In genomic region chr12:71796517-71796916, GRCm38 (mm10) we compare ENCODE assay signal across 9 mouse cellular contexts. TPM values are rescaled to one million over a fixed set of nuclear protein-coding genes. Genes with fewer than 3 reads are reported as not detected.
DNase-seq lines count a peak whose midpoint lies in the region; ATAC-seq and TF ChIP-seq lines count a peak whose summit lies in the region.
"Had no signal": no experiment of that assay in that cellular context is flagged by ENCODE, and none has a peak within 500 bp of the region (broad histone marks: within the 10 kb centered on the region; RNA-seq: fewer than 3 reads in every experiment).

No protein-coding gene starts in this region.

- no peak overlapping the region for H3K4me3 ChIP-seq in hindbrain, embryonic 15.5 days
- H3K4me3 ChIP-seq in hindbrain, postnatal 0 days (ENCODE audit: low read length) = no peak overlapping the region
- no peak overlapping the region for H3K4me3 ChIP-seq in kidney, embryonic 15.5 days (replicated peaks)
- H3K4me3 ChIP-seq: midbrain, embryonic 12.5 days had no signal

- no peak overlapping the region for H3K27ac ChIP-seq in hindbrain, embryonic 15.5 days (replicated peaks)
- H3K27ac ChIP-seq in hindbrain, postnatal 0 days = no peak overlapping the region
- H3K27ac ChIP-seq in kidney, embryonic 15.5 days = peak overlapping the region; percentile 55
- H3K27ac ChIP-seq: midbrain, embryonic 12.5 days had no signal

- ATAC-seq in hindbrain, embryonic 15.5 days (ENCODE audit: low FRiP score, low read depth) = no peak
- no peak for ATAC-seq in hindbrain, postnatal 0 days
- ATAC-seq in kidney, embryonic 15.5 days (replicated peaks; ENCODE audit: low FRiP score) = peak; percentile 54

- H3K4me2 ChIP-seq in hindbrain, embryonic 15.5 days = peak overlapping the region; percentile 26; the same call in 1 of the 2 replicates
- H3K4me2 ChIP-seq in hindbrain, postnatal 0 days (ENCODE audit: low read depth, low read length) = no peak overlapping the region
- H3K4me2 ChIP-seq in kidney, embryonic 15.5 days = peak overlapping the region; percentile 33
- H3K4me2 ChIP-seq: midbrain, embryonic 12.5 days had no signal

- no peaks in the 10 kb centered on the region for H3K27me3 ChIP-seq in hindbrain, embryonic 15.5 days
- no peaks in the 10 kb centered on the region for H3K27me3 ChIP-seq in hindbrain, postnatal 0 days (ENCODE audit: insufficient read depth, low read length)
- H3K27me3 ChIP-seq in kidney, embryonic 15.5 days = no peaks in the 10 kb centered on the region

- peaks cover 6% of the 10 kb centered on the region for H3K4me1 ChIP-seq in hindbrain, embryonic 15.5 days (replicated peaks)
- no peaks in the 10 kb centered on the region for H3K4me1 ChIP-seq in hindbrain, postnatal 0 days (ENCODE audit: insufficient read depth, low read length)
- H3K4me1 ChIP-seq in kidney, embryonic 15.5 days = peaks cover 37% of the 10 kb centered on the region

- no peaks in the 10 kb centered on the region for H3K9me3 ChIP-seq in hindbrain, embryonic 15.5 days
- no peaks in the 10 kb centered on the region for H3K9me3 ChIP-seq in hindbrain, postnatal 0 days (ENCODE audit: low read length)
- H3K9me3 ChIP-seq in kidney, embryonic 15.5 days (replicated peaks) = no peaks in the 10 kb centered on the region
- H3K9me3 ChIP-seq: midbrain, embryonic 12.5 days had no signal

- no peak for DNase-seq in hindbrain, postnatal 0 days (ENCODE audit: low spot score)
- DNase-seq in thymus, postnatal 4 days = peak; percentile 34
- DNase-seq in thymus, postnatal 0 days (ENCODE audit: low spot score) = no peak
- peak; percentile 19 for DNase-seq in telencephalon, adult 2 months (ENCODE audit: low read depth, low spot score)
- no peak for DNase-seq in gastrocnemius, postnatal 25 days
- DNase-seq in urinary bladder, postnatal 25 days (ENCODE audit: low spot score) = no peak

- WGBS in hindbrain, embryonic 15.5 days = 15% methylated on average over 7 of the region's 7 CpGs
- WGBS in hindbrain, postnatal 0 days = 12% methylated on average over 7 of the region's 7 CpGs
- WGBS in kidney, embryonic 15.5 days = 4% methylated on average over 7 of the region's 7 CpGs

- H3K36me3 ChIP-seq in hindbrain, embryonic 15.5 days = no peaks in the 10 kb centered on the region
- no peaks in the 10 kb centered on the region for H3K36me3 ChIP-seq in hindbrain, postnatal 0 days (ENCODE audit: insufficient read depth, low read length)
- H3K36me3 ChIP-seq in kidney, embryonic 15.5 days = no peaks in the 10 kb centered on the region
- H3K36me3 ChIP-seq: midbrain, embryonic 12.5 days had no signal

- H3K9ac ChIP-seq in hindbrain, embryonic 15.5 days = no peak overlapping the region
- H3K9ac ChIP-seq in hindbrain, postnatal 0 days (replicated peaks; ENCODE audit: low read length) = no peak overlapping the region
- no peak overlapping the region for H3K9ac ChIP-seq in kidney, embryonic 15.5 days
- H3K9ac ChIP-seq: midbrain, embryonic 12.5 days had no signal

- TF ChIP-seq CTCF in hindbrain, postnatal 0 days (IDR thresholded peaks at IDR 0.05; ENCODE audit: low read depth) = no peak

RNA-seq across cellular contexts. Expression of gene Daam1, which starts 34.4 kb away (rescaled TPM):
- polyA plus RNA-seq in hindbrain, embryonic 15.5 days (2015; fragmentation: Nextera tagmentation; extraction: Ambion mirVana) = 26.4 and 26.5 TPM in 2 replicates
- total RNA-seq in hindbrain, postnatal 0 days (2014; rRNA removed) = 46.8 and 54.5 TPM in 2 replicates
- polyA plus RNA-seq in hindbrain, postnatal 0 days (2015; fragmentation: Nextera tagmentation; extraction: Ambion mirVana) = 21.9 and 22.3 TPM in 2 replicates
- 3.8 TPM in 2 replicates for polyA plus RNA-seq in thymus, postnatal 0 days (2015; fragmentation: Nextera tagmentation; extraction: Ambion mirVana)
- polyA plus RNA-seq in kidney, embryonic 15.5 days (2015; fragmentation: Nextera tagmentation; extraction: Ambion mirVana) = 9.0 and 9.4 TPM in 2 replicates
- total RNA-seq in gastrocnemius, postnatal 25 days (2021) = 10 to 100 TPM; 10.4 to 13.8 TPM

Comparison
In these comparisons a context has a peak if more than half of its experiments do, and no peak if none do; other contexts are left out.
1. DNase-seq: peak in thymus, postnatal 4 days (single experiment) and telencephalon, adult 2 months (single experiment); none in hindbrain, postnatal 0 days (single experiment), thymus, postnatal 0 days (single experiment), gastrocnemius, postnatal 25 days (single experiment) and urinary bladder, postnatal 25 days (single experiment).